Mouse (Mus musculus) megakaryocyte, embryonic 14.5 days (primary cell): ENCODE measurements around the gene Zg16.

ENCODE experiments used
- FLI1 ChIP-seq: IDR thresholded peaks from 2 replicates; pipeline ENCODE4 v1.6.1; 2012; ENCODE audit warnings: low read length, inconsistent platforms, mixed read lengths
- GATA1 ChIP-seq: IDR thresholded peaks from 3 replicates; pipeline ENCODE4 v1.6.1; 2012; ENCODE audit warnings: mixed read lengths, low read length, inconsistent platforms, borderline replicate concordance

- TF ChIP-seq FLI1 (no peak), GATA1 (no peak)
Observed at GRCm38 (mm10) chr7:127134821-127135447, 47.8 kb upstream of the Zg16 start.
